Mouse (Mus musculus): ENCODE measurements around the gene Fam241b.
"Not testable (repeated sequence)": the region's sequence is repeated elsewhere in the genome, so short reads cannot be mapped to it uniquely, and the experiment has no call there.

Fam241b gene

GRCm38 (mm10) chr10:62128316-62128951, 15.3 kb downstream of the Fam241b start:
- DNase-seq = no peak

GRCm38 (mm10) chr10:62127711-62128231, 15.9 kb downstream of the Fam241b start:
- no peak for DNase-seq

GRCm38 (mm10) chr10:62127137-62127536, 16.6 kb downstream of the Fam241b start:
- no peak for DNase-seq

- no peak for DNase-seq
Measured at GRCm38 (mm10) chr10:62113865-62114647, 29.7 kb downstream of the Fam241b start.

GRCm38 (mm10) chr10:62111207-62111576, 32.5 kb downstream of the Fam241b start:
- DNase-seq = peak; percentile 18

GRCm38 (mm10) chr10:62110504-62111206, 33.1 kb downstream of the Fam241b start:
- DNase-seq = peak; percentile 86

GRCm38 (mm10) chr10:62107048-62107447, 36.7 kb downstream of the Fam241b start:
- no peak for DNase-seq

- peak; percentile 73 for DNase-seq
Measured at GRCm38 (mm10) chr10:62104835-62105576, 38.7 kb downstream of the Fam241b start.

GRCm38 (mm10) chr10:62101504-62102439, 41.9 kb downstream of the Fam241b start:
- DNase-seq = peak; percentile 85

- no peak for DNase-seq
Measured at GRCm38 (mm10) chr10:62099749-62100403, 43.8 kb downstream of the Fam241b start.

GRCm38 (mm10) chr10:62094401-62094800, 49.3 kb downstream of the Fam241b start:
- DNase-seq = no peak

- no peak for DNase-seq
Measured at GRCm38 (mm10) chr10:62093903-62094302, 49.8 kb downstream of the Fam241b start.

- no peak for DNase-seq
Measured at GRCm38 (mm10) chr10:62089486-62089885, 54.2 kb downstream of the Fam241b start.

- DNase-seq = no peak
Measured at GRCm38 (mm10) chr10:62089071-62089470, 54.6 kb downstream of the Fam241b start.

- DNase-seq = no peak
Measured at GRCm38 (mm10) chr10:62088411-62088810, 55.3 kb downstream of the Fam241b start.

GRCm38 (mm10) chr10:62086826-62087225, 56.9 kb downstream of the Fam241b start:
- no peak for DNase-seq

- no peak for DNase-seq
Measured at GRCm38 (mm10) chr10:62086044-62086443, 57.7 kb downstream of the Fam241b start.

GRCm38 (mm10) chr10:62076248-62077134, 67.2 kb downstream of the Fam241b start:
- peak; percentile 59 for DNase-seq

GRCm38 (mm10) chr10:62071346-62071745, 72.4 kb downstream of the Fam241b start:
- not testable (repeated sequence) for DNase-seq

GRCm38 (mm10) chr10:62070636-62071035, 73.1 kb downstream of the Fam241b start:
- DNase-seq = no peak

Measured in lung, postnatal 10 days (tissue).